Mouse (Mus musculus) adrenal gland, postnatal 4 days (tissue): Measurements from ENCODE around the gene Trpc7. TPM values are rescaled to one million over a fixed set of nuclear protein-coding genes. Genes with fewer than 3 reads are reported as not detected.

Experiments used
- DNase-seq, 2 experiments: peaks; one replicate each; pipeline ENCODE4 v3.0.0; 2021 to 2022; ENCODE audit warnings: low spot score in 2 of 2, mixed read lengths in 2 of 2
- total RNA-seq, 2 experiments: library from RNA; stranded (reverse); gene quantifications; 2 replicates each; pipeline ENCODE4 v1.2.3; 2021

Trpc7 gene
- total RNA-seq, 2 experiments from 2014 or later, result 0.36 to 0.51 TPM

GRCm38 (mm10) chr13:56749377-56749776 is 146.4 kb downstream of the Trpc7 start:
- DNase-seq, result no peak

DNA sequence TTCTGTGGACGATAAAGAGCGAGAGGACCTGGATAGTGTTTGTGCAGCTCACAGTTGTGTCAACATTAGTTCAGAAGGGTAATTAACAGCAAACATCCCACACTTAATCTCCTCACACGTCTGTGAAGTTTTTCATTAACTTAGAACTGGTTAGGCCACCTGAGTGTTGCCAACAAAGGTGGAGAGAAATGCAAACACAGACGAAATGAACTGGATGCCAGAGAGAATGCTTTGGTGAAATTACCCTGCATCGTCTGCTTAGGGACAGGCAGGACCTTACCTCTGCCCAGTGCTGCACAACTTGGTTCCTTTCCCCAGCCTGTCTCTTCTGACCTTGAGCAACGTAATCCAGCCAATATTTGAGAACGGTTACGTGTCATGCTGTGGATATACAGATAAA is 148.2 kb downstream of the Trpc7 start:
- DNase-seq, result no peak

GRCm38 (mm10) chr13:56746739-56747532 is 148.9 kb downstream of the Trpc7 start:
- DNase-seq, result no peak

DNA sequence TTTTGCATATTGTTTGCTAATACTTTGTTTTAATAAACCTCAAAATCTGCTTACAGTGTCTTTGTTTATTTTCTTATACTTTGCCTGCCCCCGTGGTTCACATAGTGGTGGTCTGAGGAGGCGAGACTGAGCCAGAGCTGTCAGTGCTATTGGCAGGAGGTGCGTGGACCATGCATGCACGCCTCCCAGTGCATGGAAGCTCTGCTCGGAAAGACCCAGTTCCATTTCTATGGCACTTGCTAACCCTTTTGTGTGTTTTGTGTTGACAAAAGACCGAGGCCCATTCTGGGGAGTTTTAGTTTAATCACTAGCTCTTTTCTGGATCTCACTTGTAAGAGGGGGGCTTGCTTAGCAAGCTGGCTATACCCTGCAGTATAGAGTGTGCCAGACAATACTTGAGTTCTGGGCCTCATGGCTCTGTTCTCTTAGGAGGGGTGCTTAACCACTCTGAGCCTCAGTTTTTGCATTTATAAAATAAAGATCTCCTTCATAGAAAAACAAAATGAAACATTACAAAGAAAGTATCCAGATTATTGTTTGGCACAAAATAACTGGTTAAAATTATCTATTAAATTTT is 153.4 kb downstream of the Trpc7 start:
- DNase-seq, result no peak

- DNase-seq, result no peak
Observed at GRCm38 (mm10) chr13:56741691-56742090, 154.1 kb downstream of the Trpc7 start.

DNA sequence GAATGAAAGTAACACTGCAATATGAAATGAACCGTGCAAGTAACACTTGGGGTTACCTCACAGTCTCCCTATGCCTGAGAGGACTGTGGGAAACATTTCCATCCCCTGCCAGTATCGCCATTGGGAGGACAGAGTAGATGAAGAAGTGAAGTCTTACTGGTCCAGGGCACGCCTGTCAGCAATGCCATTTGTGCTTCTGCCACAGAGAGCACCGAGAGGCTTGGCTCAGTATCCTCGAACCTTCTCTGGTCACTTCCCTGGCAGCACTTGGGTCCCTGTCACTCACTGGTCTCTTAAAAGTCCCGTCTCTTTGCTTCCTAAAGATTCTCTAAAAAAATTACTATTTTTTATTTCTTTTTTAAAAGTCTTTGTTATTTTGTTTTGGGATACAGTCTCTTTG is 155.3 kb downstream of the Trpc7 start:
- no peak for DNase-seq

DNA sequence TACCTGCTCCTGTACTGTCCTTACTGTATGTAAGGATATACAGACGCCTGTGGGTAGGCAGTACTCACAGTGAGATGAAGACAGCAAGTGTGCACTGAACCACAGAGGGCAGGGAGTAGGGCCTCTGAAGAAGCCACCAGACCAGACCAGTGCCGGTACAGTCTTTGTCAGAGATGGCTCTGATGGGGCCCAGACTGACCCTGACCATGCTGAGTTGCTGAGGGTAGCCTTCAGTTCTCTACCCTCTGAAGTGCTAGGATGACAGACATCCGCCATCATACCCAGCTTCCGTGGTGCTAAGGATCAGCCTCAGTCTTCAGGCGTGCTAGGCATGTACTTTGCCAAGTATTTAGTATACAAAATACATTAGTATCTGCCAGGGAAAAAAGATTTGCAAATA is 156.2 kb downstream of the Trpc7 start:
- DNase-seq, result no peak

GRCm38 (mm10) chr13:56735212-56735875 is 160.4 kb downstream of the Trpc7 start:
- no peak for DNase-seq

DNA sequence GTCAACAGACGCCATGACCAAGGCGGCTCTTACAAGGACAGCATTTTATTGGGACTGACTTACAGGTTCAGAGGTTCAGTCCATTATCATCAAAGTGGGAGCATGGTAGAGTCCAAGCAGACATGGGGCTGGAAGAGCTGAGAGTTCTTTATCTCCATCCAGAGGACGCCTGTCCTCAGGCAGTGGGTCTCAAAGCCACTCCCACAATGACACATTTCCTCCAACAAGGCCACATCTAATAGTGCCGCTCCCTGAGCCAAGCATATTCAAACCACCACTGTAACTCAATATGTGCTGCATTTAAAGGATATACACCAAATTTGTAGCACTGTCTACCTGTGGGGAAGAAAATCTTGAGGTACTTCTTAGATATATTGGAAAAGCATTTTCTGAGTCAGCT is 161.2 kb downstream of the Trpc7 start:
- DNase-seq, result no peak

GRCm38 (mm10) chr13:56729046-56729445 is 166.7 kb downstream of the Trpc7 start:
- DNase-seq, result no peak

DNA sequence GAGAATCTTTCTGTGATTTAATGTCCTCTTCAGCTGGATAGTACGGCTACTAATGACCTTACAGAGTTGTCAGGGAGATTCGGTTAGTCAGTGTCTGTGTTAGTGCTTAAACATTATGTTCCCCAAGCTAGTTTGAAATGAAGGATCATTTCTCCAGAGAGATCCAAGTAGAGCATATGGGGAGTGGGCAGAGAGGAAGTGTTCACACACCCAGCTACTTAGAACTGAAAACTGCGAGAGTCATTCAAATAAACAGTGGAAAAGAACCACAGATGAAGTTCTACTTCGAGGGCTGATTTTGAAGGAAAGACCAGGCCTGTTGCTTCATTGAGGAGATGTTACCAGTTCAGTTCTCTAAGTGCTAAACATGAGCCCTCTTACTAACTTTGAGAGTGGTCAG is 169.2 kb downstream of the Trpc7 start:
- no peak for DNase-seq

Other genes starting within 250 kb of the Trpc7 start
- 10 to 100 TPM; 80.4 to 81.3 TPM for gene Smad5, start 193.0 kb downstream of the Trpc7 start, total RNA-seq
- gene Gm45623, start 142.2 kb downstream of the Trpc7 start, total RNA-seq, result under 1 TPM in 1 of 2 experiments, not detected in 1; 0.28 TPM